Mouse (Mus musculus) hindbrain, embryonic 10.5 days (tissue): ENCODE measurements around the gene Tbx4. TPM values are rescaled to one million over a fixed set of nuclear protein-coding genes. Genes with fewer than 3 reads are reported as not detected.

Experiments
- DNase-seq: peaks from one replicate; pipeline ENCODE4 v3.0.0-alpha.2; 2017; ENCODE audit warnings: low spot score
- H3K27ac ChIP-seq: fragments of 300-500 bp; sonication (generic); 2 replicates; pipeline ENCODE4 v1.5.1; 2016; ENCODE audit warnings: mild to moderate bottlenecking, moderate library complexity
- H3K27me3 ChIP-seq: fragments of 300-500 bp; sonication (generic); 2 replicates; pipeline ENCODE4 v1.6.1; 2016; ENCODE audit warnings: mild to moderate bottlenecking; ENCODE audit not compliant: poor library complexity, insufficient read depth, severe bottlenecking
- H3K36me3 ChIP-seq: fragments of 300-500 bp; sonication (generic); 2 replicates; pipeline ENCODE4 v1.6.1; 2016; ENCODE audit warnings: mild to moderate bottlenecking, moderate library complexity
- H3K4me1 ChIP-seq: fragments of 300-500 bp; sonication (generic); replicated peaks from 2 replicates; pipeline ENCODE4 v1.6.1; 2016; ENCODE audit warnings: mild to moderate bottlenecking
- H3K4me3 ChIP-seq: fragments of 300-500 bp; sonication (generic); 2 replicates; pipeline ENCODE4 v1.5.1; 2016; ENCODE audit warnings: mild to moderate bottlenecking, moderate library complexity
- H3K9me3 ChIP-seq: fragments of 300-500 bp; sonication (generic); 2 replicates; pipeline ENCODE4 v1.6.1; 2016; ENCODE audit warnings: mild to moderate bottlenecking, moderate library complexity
- WGBS: fragments of 180-500 bp; shearing (Covaris S2); methylation state at CpG from one replicate; pipeline ENCODE4 v1.1.7; 2016; 5-methylcytosine and 5-hydroxymethylcytosine counted together
- polyA plus RNA-seq: library from polyadenylated mRNA; unstranded; fragments of >200 nt; fragmentation: Nextera tagmentation; extraction: Ambion mirVana; gene quantifications from 2 replicates; pipeline ENCODE4 v1.2.1, GENCODE M21; 2016

The Tbx4 gene
- 0.09 and 0.22 TPM in 2 replicates for polyA plus RNA-seq

DNA sequence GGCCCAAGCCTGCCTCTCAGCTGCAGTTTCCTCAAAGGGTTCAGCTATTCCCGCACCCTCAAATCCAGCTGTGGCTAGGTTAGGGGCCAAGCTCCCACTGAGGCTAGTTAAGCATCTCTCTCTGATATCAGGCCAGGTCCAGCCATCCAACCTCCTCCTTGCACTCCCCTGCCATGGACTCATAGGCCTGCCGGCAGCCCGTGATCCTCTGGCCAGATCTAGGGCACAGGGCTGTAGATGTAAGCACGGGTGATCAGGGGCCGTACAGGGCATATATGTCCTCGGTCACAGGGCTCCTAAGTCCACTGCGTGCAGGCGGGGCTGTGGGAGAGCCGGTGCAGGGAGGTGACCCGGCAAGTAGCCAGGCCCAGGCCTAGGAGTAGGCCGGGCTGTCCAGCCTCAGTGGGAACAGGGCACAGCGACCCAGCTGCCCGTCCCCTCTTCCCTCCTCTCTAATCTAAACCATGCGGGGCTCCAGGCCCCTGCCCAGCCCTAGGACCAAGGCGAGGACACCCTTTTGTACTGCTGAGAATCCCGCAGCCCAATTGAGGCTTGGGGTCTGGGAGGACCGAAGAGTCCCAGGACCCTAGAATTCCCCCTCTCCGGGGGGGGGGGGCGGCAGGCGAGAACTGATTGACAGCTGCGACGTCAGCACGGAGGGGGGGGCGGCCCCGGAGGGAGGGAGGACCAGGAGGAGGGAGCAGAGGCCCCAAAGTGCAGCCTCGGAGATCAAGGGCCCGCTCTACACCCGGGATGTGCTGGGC, at the start of gene Tbx4:
Gene Tbx4 (plus strand): TSS at position 758 of the 764 bp plus-strand sequence.
- Histone ChIP-seq H3K27me3 (peaks cover 98% of the 10 kb centered on the region), H3K27ac (no peak within 1 kb of the TSS), H3K36me3 (no peaks in the 10 kb centered on the region), H3K4me3 (peak within 1 kb of the TSS; percentile 16), H3K9me3 (no peaks in the 10 kb centered on the region), H3K4me1 (peaks cover 29% of the 10 kb centered on the region)
- DNase-seq: peak; percentile 49
- WGBS: 9% methylated on average over 24 of the region's 28 CpGs

- Histone ChIP-seq H3K4me3 (peak overlapping the region; percentile 60), H3K27ac (peak overlapping the region; percentile 86), H3K9me3 (no peaks in the 10 kb centered on the region), H3K27me3 (peaks cover 98% of the 10 kb centered on the region), H3K4me1 (peaks cover 49% of the 10 kb centered on the region), H3K36me3 (peaks cover 13% of the 10 kb centered on the region; the same call in 1 of the 2 replicates)
- peak; percentile 55 for DNase-seq
- 2% methylated on average over 32 of the region's 32 CpGs for WGBS
Observed at GRCm38 (mm10) chr11:85836523-85837290, 49.5 kb upstream of the Tbx4 start.

GRCm38 (mm10) chr11:85837291-85837647, 49.0 kb upstream of the Tbx4 start:
- WGBS: under 1% methylated on average over 18 of the region's 18 CpGs
- DNase-seq: no peak
- H3K36me3 ChIP-seq: peaks cover 13% of the 10 kb centered on the region; the same call in 1 of the 2 replicates
- no peaks in the 10 kb centered on the region for H3K9me3 ChIP-seq
- peaks cover 49% of the 10 kb centered on the region for H3K4me1 ChIP-seq
- H3K27ac ChIP-seq: peak overlapping the region; percentile 86
- H3K4me3 ChIP-seq: peak overlapping the region; percentile 60
- H3K27me3 ChIP-seq: peaks cover 98% of the 10 kb centered on the region

DNA sequence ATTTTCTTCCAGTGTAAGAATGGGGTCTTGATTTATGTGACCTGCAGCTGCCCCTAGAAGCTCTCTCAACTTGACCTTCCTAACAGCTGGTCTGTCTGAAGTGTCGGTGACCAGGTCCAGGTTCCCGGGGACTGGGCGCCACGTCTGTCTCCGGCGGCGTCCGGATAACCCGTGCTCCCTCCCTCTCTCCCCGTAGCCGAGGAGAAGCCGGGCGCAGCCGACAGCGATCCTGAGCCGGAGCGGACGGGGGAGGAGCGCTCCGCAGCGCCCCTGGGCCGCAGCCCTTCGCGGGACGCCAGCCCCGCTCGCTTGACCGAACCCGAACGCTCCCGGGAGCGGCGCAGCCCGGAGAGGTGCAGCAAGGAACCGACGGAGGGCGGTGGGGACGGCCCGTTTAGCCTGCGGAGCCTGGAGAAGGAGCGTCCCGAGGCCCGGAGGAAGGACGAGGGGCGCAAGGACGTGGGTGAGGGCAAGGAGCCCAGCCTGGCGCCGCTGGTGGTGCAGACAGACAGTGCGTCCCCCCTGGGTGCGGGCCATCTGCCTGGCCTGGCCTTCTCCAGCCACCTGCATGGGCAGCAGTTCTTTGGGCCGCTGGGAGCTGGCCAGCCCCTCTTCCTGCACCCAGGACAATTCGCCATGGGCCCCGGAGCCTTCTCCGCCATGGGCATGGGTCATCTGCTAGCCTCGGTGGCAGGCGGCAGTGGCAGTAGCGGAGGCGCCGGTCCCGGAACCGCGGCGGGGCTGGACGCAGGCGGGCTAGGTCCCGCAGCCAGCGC, 48.4 kb upstream of the Tbx4 start:
- H3K27ac ChIP-seq: peak overlapping the region; percentile 86
- WGBS: 1% methylated on average over 67 of the region's 67 CpGs
- H3K9me3 ChIP-seq: no peaks in the 10 kb centered on the region
- H3K36me3 ChIP-seq: peaks cover 13% of the 10 kb centered on the region; the same call in 1 of the 2 replicates
- peaks cover 98% of the 10 kb centered on the region for H3K27me3 ChIP-seq
- peaks cover 48% of the 10 kb centered on the region for H3K4me1 ChIP-seq
- DNase-seq: peak; percentile 66
- peak overlapping the region; percentile 60 for H3K4me3 ChIP-seq

GRCm38 (mm10) chr11:85838424-85839257, 47.6 kb upstream of the Tbx4 start:
- peaks cover 100% of the 10 kb centered on the region for H3K27me3 ChIP-seq
- peaks cover 50% of the 10 kb centered on the region for H3K4me1 ChIP-seq
- H3K27ac ChIP-seq: peak overlapping the region; percentile 86
- H3K36me3 ChIP-seq: peaks cover 13% of the 10 kb centered on the region; the same call in 1 of the 2 replicates
- H3K9me3 ChIP-seq: no peaks in the 10 kb centered on the region
- WGBS: 4% methylated on average over 20 of the region's 20 CpGs
- no peak for DNase-seq
- peak overlapping the region; percentile 60 for H3K4me3 ChIP-seq

DNA sequence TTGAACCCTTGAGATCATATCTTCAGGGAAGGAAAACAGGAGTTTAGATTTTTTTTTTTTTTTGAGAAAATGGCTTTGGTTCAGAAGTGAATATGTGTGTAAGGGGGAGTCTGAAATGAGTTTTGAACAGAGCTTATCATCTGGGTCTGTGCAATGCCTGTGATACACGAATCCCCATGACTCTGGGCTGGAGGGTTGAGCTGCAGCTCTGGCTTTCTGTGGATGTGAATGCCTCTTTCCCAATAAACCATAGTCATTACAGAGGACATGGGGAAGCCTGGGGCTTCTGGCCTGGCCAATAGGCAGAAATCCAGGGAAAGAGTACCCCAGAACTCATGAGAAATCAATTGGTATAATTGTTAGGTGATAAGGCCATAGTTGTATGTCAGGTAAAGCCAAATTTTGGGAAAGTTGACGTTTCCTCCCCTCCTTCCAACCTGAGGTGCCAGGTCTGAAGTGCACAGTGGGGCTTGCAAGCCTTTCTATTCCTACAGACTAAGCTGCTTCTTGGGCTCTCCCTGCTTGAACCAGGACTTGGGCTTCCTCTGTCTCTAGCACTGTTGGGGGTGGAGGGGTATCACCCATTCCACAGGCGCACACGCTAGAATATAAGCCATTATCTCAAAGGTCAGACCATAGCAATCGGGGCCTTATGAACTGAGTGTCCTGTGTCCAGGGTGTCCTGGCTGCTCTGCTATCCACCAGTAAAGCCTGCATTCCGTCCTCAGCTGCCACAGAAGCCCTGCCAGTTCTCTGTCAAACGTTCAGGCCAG, 46.8 kb upstream of the Tbx4 start:
- Histone ChIP-seq H3K9me3 (no peaks in the 10 kb centered on the region), H3K4me3 (peak overlapping the region; percentile 60), H3K4me1 (peaks cover 58% of the 10 kb centered on the region), H3K27ac (peak overlapping the region; percentile 80; the same call in 1 of the 2 replicates), H3K27me3 (peaks cover 99% of the 10 kb centered on the region), H3K36me3 (peaks cover 13% of the 10 kb centered on the region; the same call in 1 of the 2 replicates)
- 5% methylated on average over 7 of the region's 7 CpGs for WGBS
- DNase-seq: no peak

DNA sequence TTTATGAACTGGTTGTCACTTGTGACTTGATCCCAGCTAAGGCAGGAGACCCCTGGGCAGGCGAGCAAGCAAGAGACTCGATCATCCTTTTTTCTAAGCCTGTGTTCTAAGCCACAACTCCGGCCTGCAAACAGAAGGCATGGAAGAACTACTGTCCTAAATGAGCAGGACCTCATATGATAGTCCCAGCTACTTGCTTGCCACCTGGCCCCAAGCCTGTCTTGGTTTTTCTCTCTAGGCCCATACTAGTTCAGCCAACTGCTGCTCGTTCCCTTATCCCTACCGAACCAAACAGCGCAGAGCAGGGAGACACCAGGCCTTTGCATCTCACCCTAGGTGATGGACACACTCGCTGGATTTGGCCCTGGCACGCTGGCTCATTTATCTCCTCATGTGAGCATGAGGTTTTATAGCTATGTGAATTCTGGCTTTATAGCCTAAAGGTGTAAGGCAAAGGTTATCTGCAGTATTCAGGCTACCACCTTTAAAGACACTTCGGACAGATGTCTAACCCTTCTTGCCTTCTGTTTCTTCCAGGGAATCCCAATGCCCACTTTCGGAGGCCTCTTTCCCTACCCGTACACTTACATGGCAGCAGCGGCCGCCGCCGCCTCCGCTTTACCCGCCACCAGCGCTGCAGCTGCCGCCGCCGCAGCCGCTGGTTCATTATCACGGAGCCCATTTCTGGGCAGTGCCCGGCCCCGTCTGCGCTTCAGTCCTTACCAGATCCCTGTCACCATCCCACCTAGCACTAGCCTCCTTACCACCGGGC, 46.0 kb upstream of the Tbx4 start:
- Histone ChIP-seq H3K27ac (peak overlapping the region; percentile 80), H3K36me3 (peaks cover 13% of the 10 kb centered on the region; the same call in 1 of the 2 replicates), H3K4me3 (peak overlapping the region; percentile 60), H3K4me1 (peaks cover 62% of the 10 kb centered on the region), H3K9me3 (no peaks in the 10 kb centered on the region), H3K27me3 (peaks cover 98% of the 10 kb centered on the region)
- peak; percentile 35 for DNase-seq
- WGBS: 2% methylated on average over 27 of the region's 27 CpGs

GRCm38 (mm10) chr11:85840803-85841145, 45.4 kb upstream of the Tbx4 start:
- Histone ChIP-seq H3K27ac (peak overlapping the region; percentile 80), H3K9me3 (no peaks in the 10 kb centered on the region), H3K4me1 (peaks cover 62% of the 10 kb centered on the region), H3K36me3 (peaks cover 13% of the 10 kb centered on the region; the same call in 1 of the 2 replicates), H3K27me3 (peaks cover 98% of the 10 kb centered on the region), H3K4me3 (peak overlapping the region; percentile 60)
- DNase-seq: no peak
- 2% methylated on average over 21 of the region's 21 CpGs for WGBS

GRCm38 (mm10) chr11:85841211-85841681, 45.0 kb upstream of the Tbx4 start:
- H3K27me3 ChIP-seq: peaks cover 98% of the 10 kb centered on the region
- peak overlapping the region; percentile 60 for H3K4me3 ChIP-seq
- peak overlapping the region; percentile 80 for H3K27ac ChIP-seq
- 7% methylated on average over 8 of the region's 8 CpGs for WGBS
- H3K36me3 ChIP-seq: peaks cover 13% of the 10 kb centered on the region; the same call in 1 of the 2 replicates
- DNase-seq: peak; percentile 47
- no peaks in the 10 kb centered on the region for H3K9me3 ChIP-seq
- peaks cover 65% of the 10 kb centered on the region for H3K4me1 ChIP-seq

DNA sequence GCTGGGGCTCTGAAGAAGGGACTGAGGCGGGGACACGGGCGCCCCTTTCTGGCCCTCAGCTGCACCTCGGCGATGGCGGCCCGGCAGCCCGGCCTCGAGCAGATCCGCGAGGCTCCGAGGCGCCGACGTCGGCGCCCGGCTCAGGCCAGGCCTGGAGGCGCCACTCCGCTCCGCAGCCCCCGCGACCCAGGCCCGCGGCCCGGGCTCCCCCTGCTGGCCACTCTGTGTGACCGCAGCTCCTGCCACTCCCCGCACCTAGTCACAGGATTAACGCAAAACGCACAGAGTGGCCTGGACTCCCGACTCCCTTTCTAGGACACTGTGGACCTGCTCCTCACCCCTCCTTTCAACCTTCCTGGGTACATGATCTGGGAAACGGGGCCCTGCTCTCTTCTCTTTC, 44.2 kb upstream of the Tbx4 start:
- peaks cover 10% of the 10 kb centered on the region; the same call in 1 of the 2 replicates for H3K36me3 ChIP-seq
- H3K27ac ChIP-seq: peak overlapping the region; percentile 80
- peaks cover 98% of the 10 kb centered on the region for H3K27me3 ChIP-seq
- peak; percentile 84 for DNase-seq
- no peaks in the 10 kb centered on the region for H3K9me3 ChIP-seq
- under 1% methylated on average over 32 of the region's 32 CpGs for WGBS
- H3K4me1 ChIP-seq: peaks cover 68% of the 10 kb centered on the region
- peak overlapping the region; percentile 60 for H3K4me3 ChIP-seq
